Mouse (Mus musculus): Measurements from ENCODE around the gene Tpm3.

DNA sequence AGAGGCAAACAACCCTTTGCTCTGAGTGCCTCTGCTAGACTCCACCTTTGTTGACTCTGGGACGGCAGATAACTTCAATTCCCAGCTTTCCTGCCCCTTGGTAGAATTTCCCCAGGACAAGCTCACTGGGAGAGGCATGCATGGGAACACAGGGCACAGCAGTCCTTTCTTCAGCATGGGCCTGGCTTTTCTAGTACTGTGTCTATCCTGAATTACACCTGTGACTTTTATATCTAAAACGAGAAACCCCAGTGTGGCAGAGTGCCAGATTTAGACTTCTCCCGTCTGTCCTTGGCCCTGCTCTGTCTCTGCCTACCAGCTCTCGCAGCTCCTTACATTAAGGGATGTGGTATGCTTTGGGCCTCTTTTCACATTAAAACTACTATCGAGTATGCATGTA lies 10.6 kb downstream of the Tpm3 start:
- TF ChIP-seq POLR2A (IDR thresholded peaks at IDR 0.05; ENCODE audit: control insufficient read depth, low read depth, low read length), result no peak
- TF ChIP-seq CTCF (IDR thresholded peaks at IDR 0.05; ENCODE audit: control insufficient read depth, insufficient read depth, insufficient replicate concordance, low read depth, low read length), result no peak
